Mouse (Mus musculus) sigmoid colon, adult 10 weeks (tissue): ENCODE measurements around the gene Shld2. TPM values are rescaled to one million over a fixed set of nuclear protein-coding genes. Genes with fewer than 3 reads are reported as not detected.

ENCODE experiments used
- polyA plus RNA-seq: library from polyadenylated mRNA; stranded (reverse); fragments of 350-450 nt; fragmentation: Illumina TruSeq; extraction: RNeasy Lipid Tissue Mini Kit (QIAGEN cat#74804); gene quantifications from one replicate; pipeline ENCODE4 v1.2.3, GENCODE M21; 2014; ENCODE audit warnings: low read depth, low replicate concordance

The Shld2 gene
- 12.7 TPM for polyA plus RNA-seq

DNA sequence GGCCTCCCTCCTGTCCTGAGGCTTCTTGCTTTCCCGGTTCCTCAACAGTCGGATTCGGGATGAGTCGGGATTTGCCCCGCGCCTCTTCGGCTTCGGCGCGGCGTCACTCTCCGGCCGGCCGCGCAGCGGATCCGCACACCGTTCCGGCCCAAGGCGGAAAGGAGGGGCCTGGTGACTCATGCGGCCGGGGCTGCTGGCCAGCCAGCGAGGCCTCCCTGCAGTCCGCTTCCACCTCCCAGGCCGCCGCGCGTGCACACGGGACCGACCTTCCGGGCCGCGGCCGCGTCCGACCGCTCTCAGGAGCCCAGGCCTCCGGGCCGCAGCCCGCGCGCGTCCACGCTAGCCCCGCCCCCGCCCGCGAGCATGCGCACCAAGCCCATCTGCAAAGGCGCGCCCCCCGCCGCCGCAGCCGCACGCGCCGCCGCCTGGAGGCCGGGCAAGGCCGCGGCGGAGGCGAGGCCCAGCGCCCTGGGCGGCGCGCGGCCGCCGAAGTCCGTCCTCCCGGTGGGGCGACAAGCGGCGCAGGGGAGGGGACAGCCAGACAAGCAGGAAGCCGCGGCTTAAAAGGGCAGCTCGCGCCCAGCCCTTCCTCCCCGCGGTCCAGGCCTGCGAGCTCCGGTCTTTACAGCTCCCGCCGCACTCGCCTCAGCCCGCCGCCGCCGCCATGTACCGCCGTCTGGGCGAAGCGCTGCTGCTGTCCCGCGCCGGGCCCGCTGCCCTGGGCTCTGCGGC is at the start of gene Shld2, which contains the start of gene Glud1:
Gene Shld2 (minus strand): TSS at position 260 of the 732 bp plus-strand sequence.
Gene Glud1 (plus strand): TSS at position 494 of the 732 bp plus-strand sequence.

DNA sequence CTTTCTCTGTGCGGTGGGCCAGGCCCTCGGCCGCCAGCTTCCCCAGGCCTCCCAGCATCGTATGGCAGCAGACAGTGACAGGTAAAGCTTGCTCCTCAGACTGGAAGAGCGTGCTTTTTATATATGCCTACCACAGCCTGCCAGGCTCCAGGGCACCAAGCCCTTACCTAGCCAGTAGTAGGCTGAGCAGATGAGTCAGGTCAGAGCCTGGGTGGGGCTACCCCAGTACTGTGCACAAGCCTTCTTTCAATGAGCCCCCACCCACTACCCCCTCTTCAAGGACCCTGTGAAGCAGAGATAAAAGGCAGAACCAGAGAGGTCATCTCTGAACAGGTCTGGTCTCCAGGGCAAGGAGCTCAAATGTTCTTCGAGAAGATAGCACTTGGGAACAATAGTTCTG is 45.0 kb upstream of the Shld2 start, which contains the start of gene Fam25c:
Gene Fam25c (minus strand): TSS at position 133 of the 400 bp plus-strand sequence.

DNA sequence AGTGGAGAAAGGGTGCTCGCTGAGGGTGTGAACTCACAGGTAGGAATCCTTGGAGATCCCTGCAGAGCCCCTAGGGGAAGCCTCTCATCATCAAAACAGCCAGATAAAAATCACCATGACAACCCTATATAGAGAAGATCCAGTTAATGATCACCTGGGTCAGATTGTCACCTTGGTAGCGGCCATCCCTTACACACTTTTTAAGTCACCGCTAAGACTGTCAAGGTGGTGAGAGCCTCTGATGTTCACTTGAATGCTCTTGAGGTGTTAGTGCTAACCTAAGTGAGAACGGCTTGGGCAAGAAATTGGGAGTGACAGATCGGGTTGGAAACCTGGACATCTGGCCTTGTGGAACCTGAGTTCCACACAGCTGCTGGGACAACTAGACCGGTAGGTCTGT is 91.0 kb downstream of the Shld2 start, which contains the start of gene Syt15:
Gene Syt15 (plus strand): TSS at position 301 of the 400 bp plus-strand sequence.

DNA sequence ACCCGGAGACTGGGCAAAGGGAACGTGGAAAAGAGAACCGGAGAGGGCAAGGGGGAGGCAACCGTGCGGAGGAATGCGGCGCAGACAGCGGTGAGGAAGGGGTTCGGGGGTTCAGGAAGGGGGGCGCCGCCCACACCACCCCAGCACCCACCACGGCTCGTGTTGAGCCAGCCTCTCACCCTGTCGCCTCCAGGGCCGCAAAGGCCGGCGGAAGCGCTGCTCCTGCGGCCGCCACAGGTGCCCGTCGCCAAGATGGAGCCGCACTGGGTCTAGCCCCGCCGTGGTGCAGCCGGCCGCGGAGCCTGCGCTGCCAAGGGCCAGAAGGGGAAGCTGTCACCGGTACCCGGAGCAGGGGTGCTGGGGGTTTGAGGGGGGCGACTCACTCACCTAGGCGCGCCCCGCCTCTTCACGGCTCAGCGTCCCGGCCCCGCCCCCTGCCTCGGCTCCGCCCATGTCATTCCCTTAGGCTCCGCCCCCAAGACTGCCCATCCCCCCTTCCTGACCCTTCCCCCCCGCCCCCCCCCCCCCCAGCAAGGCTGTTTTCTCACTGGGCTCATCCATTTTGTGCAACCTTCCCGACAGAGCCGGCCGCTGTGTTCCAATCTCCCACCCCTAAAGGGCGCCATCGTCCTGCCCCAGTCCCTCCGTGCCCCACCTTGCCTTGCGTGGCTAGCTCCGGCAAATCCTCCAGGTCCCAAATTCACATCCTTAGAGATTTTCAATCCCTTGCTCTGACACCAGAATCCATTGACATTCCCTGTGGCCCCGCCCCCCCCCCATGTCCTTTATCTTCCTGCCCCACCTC is 108.9 kb downstream of the Shld2 start, which contains the start of gene Gprin2:
Gene Gprin2 (minus strand): TSS at position 423 of the 805 bp plus-strand sequence.

Other genes with a start within 250 kb of the Shld2 start
- 17.8 TPM for gene Anxa8, start 224.5 kb downstream of the Shld2 start, polyA plus RNA-seq
- gene A630023A22Rik, start 207.7 kb downstream of the Shld2 start, polyA plus RNA-seq: 0.60 TPM
- gene Npy4r, start 158.0 kb downstream of the Shld2 start, polyA plus RNA-seq: 7.3 TPM
- gene Gprin2, start 108.8 kb downstream of the Shld2 start, polyA plus RNA-seq: 0.16 TPM
- 0.60 TPM for gene Syt15, start 90.9 kb downstream of the Shld2 start, polyA plus RNA-seq
- 189 TPM for gene Glud1, start 234 bp upstream of the Shld2 start, polyA plus RNA-seq
- not detected for gene Fam25c, start 44.9 kb upstream of the Shld2 start, polyA plus RNA-seq
- not detected for gene Sncg, start 64.3 kb upstream of the Shld2 start, polyA plus RNA-seq
- gene Mmrn2, start 65.0 kb upstream of the Shld2 start, polyA plus RNA-seq: 3.5 TPM
- 175 TPM for gene Bmpr1a, start 192.8 kb upstream of the Shld2 start, polyA plus RNA-seq
- gene 9230112D13Rik, start 212.3 kb upstream of the Shld2 start, polyA plus RNA-seq: not detected